Mouse (Mus musculus): ENCODE data around the gene Crls1.

The Crls1 gene

GRCm38 (mm10) chr2:132846407-132847358 lies at the start of gene Crls1:
Crls1 (plus strand) TSS chr2:132846666.
- peak; percentile 92 for DNase-seq (ENCODE audit: low read depth, low spot score)

- peak; percentile 31 for DNase-seq (ENCODE audit: low read depth, low spot score)
Measured at GRCm38 (mm10) chr2:132802976-132803375, 43.5 kb upstream of the Crls1 start.

- peak; percentile 96 for DNase-seq (ENCODE audit: low read depth, low spot score)
Measured at GRCm38 (mm10) chr2:132815608-132816314, 30.7 kb upstream of the Crls1 start, which contains the start of the genes Trmt6 and Mcm8. Trmt6 (minus strand) TSS chr2:132816055. Mcm8 (plus strand) TSS chr2:132816141.

- no peak for DNase-seq (ENCODE audit: low read depth, low spot score)
Measured at GRCm38 (mm10) chr2:132841071-132841470, 5.4 kb upstream of the Crls1 start.

GRCm38 (mm10) chr2:132847581-132847980 lies 1.1 kb downstream of the Crls1 start:
- DNase-seq (ENCODE audit: low read depth, low spot score): no peak

- no peak for DNase-seq (ENCODE audit: low read depth, low spot score)
Measured at GRCm38 (mm10) chr2:132848361-132848760, 1.9 kb downstream of the Crls1 start.

GRCm38 (mm10) chr2:132849141-132849540 lies 2.7 kb downstream of the Crls1 start:
- no peak for DNase-seq (ENCODE audit: low read depth, low spot score)

- no peak for DNase-seq (ENCODE audit: low read depth, low spot score)
Measured at GRCm38 (mm10) chr2:132853051-132853450, 6.6 kb downstream of the Crls1 start.

- DNase-seq (ENCODE audit: low read depth, low spot score): no peak
Measured at GRCm38 (mm10) chr2:132856333-132856732, 9.9 kb downstream of the Crls1 start.

- DNase-seq (ENCODE audit: low read depth, low spot score): no peak
Measured at GRCm38 (mm10) chr2:132860435-132860834, 14.0 kb downstream of the Crls1 start.

- no peak for DNase-seq (ENCODE audit: low read depth, low spot score)
Measured at GRCm38 (mm10) chr2:132861456-132861855, 15.0 kb downstream of the Crls1 start.

GRCm38 (mm10) chr2:132863325-132863724 lies 16.9 kb downstream of the Crls1 start:
- no peak for DNase-seq (ENCODE audit: low read depth, low spot score)

GRCm38 (mm10) chr2:132867521-132867920 lies 21.1 kb downstream of the Crls1 start:
- DNase-seq (ENCODE audit: low read depth, low spot score): no peak

- no peak for DNase-seq (ENCODE audit: low read depth, low spot score)
Measured at GRCm38 (mm10) chr2:132869682-132870081, 23.2 kb downstream of the Crls1 start.

GRCm38 (mm10) chr2:132870286-132870685 lies 23.8 kb downstream of the Crls1 start:
- DNase-seq (ENCODE audit: low read depth, low spot score): no peak

GRCm38 (mm10) chr2:132871663-132872062 lies 25.2 kb downstream of the Crls1 start:
- no peak for DNase-seq (ENCODE audit: low read depth, low spot score)

- DNase-seq (ENCODE audit: low read depth, low spot score): no peak
Measured at GRCm38 (mm10) chr2:132873657-132874326, 27.3 kb downstream of the Crls1 start.

- no peak for DNase-seq (ENCODE audit: low read depth, low spot score)
Measured at GRCm38 (mm10) chr2:132876991-132877390, 30.5 kb downstream of the Crls1 start.

GRCm38 (mm10) chr2:132879261-132880044 lies 33.0 kb downstream of the Crls1 start:
- DNase-seq (ENCODE audit: low read depth, low spot score): no peak

- peak; percentile 43 for DNase-seq (ENCODE audit: low read depth, low spot score)
Measured at GRCm38 (mm10) chr2:132880844-132881645, 34.6 kb downstream of the Crls1 start, which contains the start of gene Lrrn4. Lrrn4 (minus strand) TSS chr2:132880891.
